Mouse (Mus musculus) mesoderm, embryonic 11.5 days (tissue): ENCODE measurements at regions not wholly inside any gene's neighbourhood (a gene's known extent, or its start where the extent isn't known, plus 50 kb on each side); places are given as distances from the start of the nearest gene placed in this dataset.

Experiments
- DNase-seq: peaks from one replicate; pipeline ENCODE4 v3.0.0-alpha.2; 2012; ENCODE audit warnings: low read depth, low spot score

- DNase-seq, result peak; percentile 17
Measured at GRCm38 (mm10) chr1:60823006-60823665, 63.7 kb upstream of the Ctla4 start.

GRCm38 (mm10) chr1:60824218-60825125, 62.3 kb upstream of the Ctla4 start:
- no peak for DNase-seq

- peak; percentile 6 for DNase-seq
Measured at GRCm38 (mm10) chr1:60825256-60826186, 61.3 kb upstream of the Ctla4 start.

GRCm38 (mm10) chr1:60826981-60827380, 59.8 kb upstream of the Ctla4 start:
- no peak for DNase-seq

- no peak for DNase-seq
Measured at GRCm38 (mm10) chr1:60828152-60828551, 58.6 kb upstream of the Ctla4 start.

GRCm38 (mm10) chr1:60829849-60830248, 57.0 kb upstream of the Ctla4 start:
- no peak for DNase-seq

GRCm38 (mm10) chr1:60833668-60834067, 53.1 kb upstream of the Ctla4 start:
- DNase-seq, result no peak
